Mouse (Mus musculus) left cerebral cortex, adult 9 months (tissue): ENCODE measurements around the gene Stk33.

Experiments
- DNase-seq, 2 experiments: peaks; one replicate each; pipeline ENCODE4 v3.0.0; 2022; ENCODE audit warnings: low spot score in 2 of 2

Stk33 gene

DNA sequence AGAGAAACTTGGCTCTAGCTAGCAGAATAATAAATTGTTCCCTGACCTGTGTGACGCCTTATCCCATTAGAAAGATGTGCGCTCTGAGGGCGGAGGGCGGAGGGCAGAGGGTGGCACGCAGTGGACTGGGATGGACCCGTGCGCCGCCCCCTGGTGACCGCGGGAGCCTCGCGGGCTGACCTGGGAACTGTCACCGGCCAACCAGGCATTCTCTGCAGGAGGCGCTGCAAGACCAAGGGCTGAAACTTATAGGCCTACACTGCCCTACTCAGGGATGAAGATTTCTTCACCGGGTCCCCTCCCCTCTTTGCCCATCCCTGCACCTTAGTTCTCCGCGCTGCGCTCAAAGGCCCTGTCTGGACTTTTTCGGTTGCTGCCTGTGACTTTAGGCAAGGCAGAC is 197.6 kb downstream of the Stk33 start:
- DNase-seq = no peak

DNA sequence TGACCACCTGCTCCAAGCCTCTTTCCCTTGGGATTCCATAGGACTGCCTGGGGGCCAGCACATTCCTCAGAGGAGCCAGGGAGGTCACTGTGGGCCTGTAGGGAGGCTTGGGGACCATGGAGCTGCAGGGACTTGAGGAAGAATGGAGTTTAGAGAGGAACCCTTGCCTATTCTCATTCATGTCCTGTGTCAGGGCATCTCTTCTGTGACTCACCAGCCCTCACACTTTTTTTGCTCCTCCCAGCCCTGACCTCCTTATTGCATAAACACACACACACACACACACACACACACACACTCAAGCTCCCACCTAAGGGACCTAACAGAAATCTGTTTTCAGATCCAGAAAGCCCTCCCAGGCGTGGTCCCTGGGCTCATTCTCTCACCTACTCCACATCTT is 199.5 kb downstream of the Stk33 start:
- no peak for DNase-seq

DNA sequence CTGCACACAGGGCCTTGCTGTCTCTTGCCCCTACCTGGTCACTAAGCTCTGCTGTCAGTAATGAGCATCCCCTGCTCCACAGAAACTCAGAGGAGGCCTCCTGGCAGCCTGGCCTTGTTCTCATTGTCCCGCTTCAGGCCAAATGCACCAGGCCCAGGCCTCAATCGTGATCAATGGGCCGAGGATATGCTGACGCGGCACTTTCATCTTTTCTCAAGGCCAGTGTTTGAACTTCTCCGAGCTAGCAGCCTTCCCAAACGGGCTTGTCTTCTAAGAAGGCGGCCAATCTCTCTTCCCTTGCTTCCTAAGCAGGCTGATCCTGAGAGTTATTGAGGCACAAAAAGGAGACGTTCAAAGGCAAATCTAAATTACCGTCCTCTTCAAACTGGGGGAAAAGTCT is 200.2 kb downstream of the Stk33 start:
- DNase-seq = no peak

DNA sequence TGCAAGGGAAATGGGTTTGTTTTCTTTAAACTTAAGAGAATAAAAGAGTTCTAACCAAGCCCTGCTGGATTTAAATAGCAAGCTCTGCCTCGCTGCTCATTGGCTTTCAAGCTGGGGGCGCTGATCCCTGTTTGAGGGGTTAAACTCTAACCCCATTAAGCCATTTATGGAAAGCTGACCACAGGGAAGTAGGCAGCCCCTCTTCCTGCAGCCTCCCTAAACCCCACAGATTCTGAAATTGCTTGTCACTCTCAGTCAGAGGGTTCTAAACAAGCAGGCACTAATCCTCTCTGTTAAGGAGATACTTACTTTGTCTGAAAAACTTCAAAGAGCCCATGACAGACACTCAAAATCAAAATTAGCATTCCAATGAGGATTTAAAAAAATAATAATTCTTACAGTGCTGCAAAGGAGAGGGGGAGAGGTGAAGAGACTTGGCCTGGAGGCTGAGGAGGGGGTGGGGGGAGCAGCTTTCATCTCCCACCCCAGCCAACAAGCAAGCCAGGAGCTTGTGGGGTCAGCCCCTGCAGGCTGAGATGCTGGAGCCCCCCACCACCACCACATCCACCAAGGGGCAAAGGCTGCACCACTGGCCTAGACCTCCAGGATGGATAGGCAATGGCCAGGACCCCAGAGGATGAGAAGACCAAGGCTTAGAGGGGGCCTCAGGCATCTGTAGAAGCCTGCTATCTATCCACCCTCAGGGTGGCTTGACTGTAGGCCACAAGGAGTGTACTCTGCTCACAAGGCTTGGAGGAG is 203.8 kb downstream of the Stk33 start:
- DNase-seq = no peak

DNA sequence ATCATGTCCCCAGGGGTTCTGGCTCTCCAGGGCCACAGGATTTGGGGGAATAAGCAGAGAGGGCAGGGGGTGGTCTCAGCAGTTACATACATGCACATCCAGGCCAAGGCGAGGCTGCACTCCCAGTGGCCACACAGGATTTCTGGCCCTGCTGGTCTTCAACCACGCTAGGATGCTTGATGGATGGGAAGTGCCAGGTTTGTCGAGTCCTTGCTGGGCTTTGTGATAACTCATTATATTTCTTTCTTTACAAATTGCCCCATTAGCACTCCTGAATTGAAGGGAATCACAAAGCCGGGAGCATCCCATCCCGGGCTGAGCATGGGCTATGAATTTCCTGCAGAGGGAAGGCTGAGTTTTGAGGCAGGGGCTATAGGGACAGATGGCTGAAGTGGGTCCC is 204.4 kb downstream of the Stk33 start:
- no peak for DNase-seq

DNA sequence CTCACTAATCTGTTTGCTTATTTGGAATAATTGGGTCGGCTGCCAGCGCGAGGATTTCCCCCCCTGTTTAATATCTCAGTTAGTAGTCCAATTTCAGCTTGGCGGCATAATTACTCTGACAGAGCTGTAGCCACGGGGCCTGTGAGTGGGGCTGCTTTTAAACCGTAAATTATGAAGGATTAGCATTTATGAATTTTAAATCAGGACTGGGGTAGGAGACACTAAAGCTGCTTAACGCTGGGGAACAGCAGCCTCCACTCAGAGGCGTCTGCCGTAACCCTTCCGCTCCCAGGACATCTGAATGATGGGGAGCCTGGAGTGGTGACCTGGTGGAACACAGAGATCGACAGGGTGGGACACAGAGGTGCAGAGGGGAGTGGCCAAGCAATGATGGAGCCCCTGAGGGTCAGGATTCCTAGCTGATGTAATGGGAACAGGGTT is 207.0 kb downstream of the Stk33 start:
- DNase-seq = no peak

DNA sequence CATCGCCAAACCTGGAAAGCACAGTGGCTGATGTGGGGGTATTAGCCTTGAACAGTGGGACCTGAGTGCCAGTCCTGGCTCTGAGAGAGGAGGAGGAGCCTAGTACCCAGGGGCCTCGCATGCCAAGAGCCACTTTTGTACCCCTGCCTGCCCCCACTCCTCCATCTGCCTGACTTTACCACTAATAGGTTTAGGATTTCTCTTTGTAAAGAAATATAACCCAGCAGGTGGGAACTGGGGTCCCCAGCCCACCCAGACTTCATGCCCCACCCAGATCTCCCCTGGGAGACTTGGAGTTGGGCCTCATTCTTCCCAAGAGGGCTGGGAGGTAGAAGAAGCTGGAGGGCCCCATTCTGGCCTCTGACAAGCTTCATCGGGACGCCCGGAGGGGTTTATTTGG is 207.6 kb downstream of the Stk33 start:
- no peak for DNase-seq

DNA sequence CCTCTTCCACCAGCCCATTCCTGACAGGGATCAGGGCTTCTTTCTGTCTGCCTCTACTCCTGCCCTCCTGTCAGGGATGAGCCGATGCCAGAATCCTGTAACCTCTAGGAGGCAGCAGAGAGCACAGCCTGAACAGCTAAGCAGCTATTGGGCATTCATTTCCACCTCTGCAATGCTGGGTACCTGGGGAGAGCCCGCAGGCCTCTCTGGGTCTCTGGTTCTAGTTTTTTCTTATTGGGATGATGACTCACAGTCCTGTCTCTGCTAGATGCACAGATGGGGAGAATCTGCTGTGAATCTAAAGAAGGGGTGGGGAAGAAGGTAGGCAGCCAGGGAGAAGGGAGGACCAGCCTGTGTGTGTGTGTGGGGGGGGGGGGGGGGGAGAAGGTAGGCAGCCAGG is 208.1 kb downstream of the Stk33 start:
- peak; percentile 36 to 79 for DNase-seq
